Mouse (Mus musculus): Measurements from ENCODE around the gene Cd2. TPM values are rescaled to one million over a fixed set of nuclear protein-coding genes. Genes with fewer than 3 reads are reported as not detected.

The Cd2 gene
- polyA plus RNA-seq, 1 experiment from 2014 or later: not detected

DNA sequence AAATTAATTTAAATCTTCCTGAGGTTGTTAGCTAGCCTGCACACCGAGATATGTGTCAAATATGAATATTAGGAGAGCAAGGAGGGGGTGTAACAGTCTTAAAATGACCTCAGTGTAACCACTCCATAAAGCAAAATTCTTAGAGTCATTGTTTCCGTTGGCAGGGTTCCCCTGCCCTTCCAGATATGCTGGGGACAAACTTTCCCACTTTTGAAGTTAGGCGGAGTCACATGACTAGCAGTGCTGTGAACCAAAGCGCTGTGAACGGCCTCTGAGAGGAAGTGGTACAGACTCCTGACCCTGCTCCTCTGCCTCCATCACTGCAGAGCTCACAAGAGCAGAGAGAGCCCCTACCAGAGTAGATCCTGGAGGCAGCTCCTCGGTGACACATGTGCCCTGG, 49.0 kb downstream of the Cd2 start:
- Histone ChIP-seq H3K4me1 (replicated peaks) (no peaks in the 10 kb centered on the region), H3K9me3 (replicated peaks) (no peaks in the 10 kb centered on the region), H3K4me3 (replicated peaks) (no peak overlapping the region), H3K27me3 (no peaks in the 10 kb centered on the region), H3K36me3 (no peaks in the 10 kb centered on the region), H3K9ac (no peak overlapping the region), H3K4me2 (no peak overlapping the region), H3K27ac (no peak overlapping the region)
- no peak for ATAC-seq (ENCODE audit: low read depth)
- WGBS (ENCODE audit: insufficient replicate concordance): 56% methylated on average over 6 of the region's 6 CpGs
- no peak for DNase-seq

DNA sequence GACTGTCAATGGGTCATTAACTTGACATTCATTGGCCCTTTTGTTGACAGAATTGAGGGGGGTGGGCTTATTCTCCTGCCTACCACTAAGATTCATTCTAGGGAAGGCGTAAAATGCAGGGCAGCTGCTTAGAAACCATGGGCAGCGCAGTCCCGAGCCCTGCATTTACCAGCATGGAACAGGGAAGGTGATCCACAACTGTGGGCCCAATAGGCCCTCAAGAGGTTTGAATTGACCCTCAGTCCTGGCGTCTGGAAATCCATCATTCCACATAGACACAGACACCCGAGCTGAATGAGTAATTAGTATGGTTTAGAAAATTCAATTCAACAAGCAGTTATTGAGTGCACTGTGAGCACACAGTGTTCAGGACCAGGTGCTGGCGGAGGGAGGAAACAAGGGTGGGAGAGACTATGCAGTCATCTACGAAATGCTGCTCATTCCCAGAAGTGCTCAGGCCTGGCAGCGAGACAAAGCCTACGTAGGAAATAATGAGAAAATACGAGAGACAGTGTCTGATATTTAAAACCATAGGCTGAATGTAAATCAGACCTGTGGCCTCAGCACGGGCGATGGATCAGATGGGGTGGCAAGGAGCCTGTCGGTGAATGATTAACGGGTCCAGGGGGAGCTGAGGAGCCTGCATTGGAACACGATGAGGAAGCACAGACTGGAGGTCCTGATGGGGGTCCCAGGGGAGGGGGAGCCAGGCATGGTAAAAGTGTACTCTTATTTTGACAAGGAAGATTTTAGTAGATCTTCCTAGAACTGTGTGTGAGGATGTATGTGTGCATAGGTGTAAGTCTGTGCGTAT, 50.5 kb downstream of the Cd2 start:
- H3K27me3 ChIP-seq: no peaks in the 10 kb centered on the region
- 58% methylated on average over 16 of the region's 16 CpGs for WGBS (ENCODE audit: insufficient replicate concordance)
- no peak overlapping the region for H3K27ac ChIP-seq
- no peaks in the 10 kb centered on the region for H3K9me3 ChIP-seq (replicated peaks)
- no peak overlapping the region for H3K4me2 ChIP-seq
- no peak overlapping the region for H3K9ac ChIP-seq
- H3K4me1 ChIP-seq (replicated peaks): no peaks in the 10 kb centered on the region
- no peak for DNase-seq
- H3K36me3 ChIP-seq: no peaks in the 10 kb centered on the region
- H3K4me3 ChIP-seq (replicated peaks): no peak overlapping the region
- ATAC-seq (ENCODE audit: low read depth): no peak

DNA sequence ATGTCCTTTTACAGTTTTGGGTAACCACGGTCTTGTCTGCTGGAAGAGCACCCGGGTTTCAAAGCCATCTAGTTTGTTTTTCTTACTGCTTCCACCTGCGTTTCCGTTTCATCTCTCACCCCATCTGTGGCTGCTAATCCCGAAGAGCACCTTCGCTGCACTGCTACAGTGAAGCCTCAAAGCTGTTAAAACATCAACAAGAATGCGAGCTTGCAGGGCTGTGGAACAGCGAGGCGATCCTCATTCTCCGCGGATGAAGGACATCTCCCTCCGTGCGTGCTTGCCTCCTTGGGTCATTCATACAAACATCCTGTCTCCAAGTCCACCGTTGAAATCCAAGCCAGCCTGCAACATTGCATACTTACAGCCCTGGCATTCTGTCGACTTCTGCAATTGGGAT, 51.5 kb downstream of the Cd2 start:
- H3K9me3 ChIP-seq (replicated peaks): no peaks in the 10 kb centered on the region
- H3K4me1 ChIP-seq (replicated peaks): no peaks in the 10 kb centered on the region
- H3K9ac ChIP-seq: no peak overlapping the region
- 45% methylated on average over 15 of the region's 15 CpGs for WGBS (ENCODE audit: insufficient replicate concordance)
- no peak overlapping the region for H3K27ac ChIP-seq
- no peaks in the 10 kb centered on the region for H3K36me3 ChIP-seq
- DNase-seq: no peak
- no peak overlapping the region for H3K4me2 ChIP-seq
- H3K27me3 ChIP-seq: no peaks in the 10 kb centered on the region
- H3K4me3 ChIP-seq (replicated peaks): no peak overlapping the region
- ATAC-seq (ENCODE audit: low read depth): no peak

DNA sequence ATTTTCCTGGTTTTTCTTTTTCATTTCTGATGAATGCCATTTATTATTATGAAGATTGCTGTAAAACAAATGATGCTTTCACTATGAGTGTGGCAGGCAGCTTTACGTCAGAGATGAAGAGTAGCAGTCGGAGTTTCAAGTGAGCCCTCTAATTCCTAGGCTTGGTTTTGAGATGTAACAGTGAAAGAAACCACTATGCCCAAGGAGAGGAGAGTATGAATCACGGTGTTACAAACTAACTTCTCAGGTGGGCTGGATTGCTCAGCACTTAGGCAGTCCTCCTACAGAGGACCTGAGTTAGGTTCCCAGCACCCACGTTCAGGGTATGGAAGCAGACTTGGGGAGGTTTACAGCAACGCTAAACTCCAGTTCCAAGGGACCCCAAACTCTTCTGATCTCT, 52.4 kb downstream of the Cd2 start:
- ATAC-seq (ENCODE audit: low read depth): no peak
- Histone ChIP-seq H3K9me3 (replicated peaks) (no peaks in the 10 kb centered on the region), H3K4me1 (replicated peaks) (no peaks in the 10 kb centered on the region), H3K4me3 (replicated peaks) (no peak overlapping the region), H3K27ac (no peak overlapping the region), H3K36me3 (no peaks in the 10 kb centered on the region), H3K4me2 (no peak overlapping the region), H3K9ac (no peak overlapping the region), H3K27me3 (no peaks in the 10 kb centered on the region)
- WGBS (ENCODE audit: insufficient replicate concordance): 70% methylated on average over 5 of the region's 5 CpGs
- no peak for DNase-seq

DNA sequence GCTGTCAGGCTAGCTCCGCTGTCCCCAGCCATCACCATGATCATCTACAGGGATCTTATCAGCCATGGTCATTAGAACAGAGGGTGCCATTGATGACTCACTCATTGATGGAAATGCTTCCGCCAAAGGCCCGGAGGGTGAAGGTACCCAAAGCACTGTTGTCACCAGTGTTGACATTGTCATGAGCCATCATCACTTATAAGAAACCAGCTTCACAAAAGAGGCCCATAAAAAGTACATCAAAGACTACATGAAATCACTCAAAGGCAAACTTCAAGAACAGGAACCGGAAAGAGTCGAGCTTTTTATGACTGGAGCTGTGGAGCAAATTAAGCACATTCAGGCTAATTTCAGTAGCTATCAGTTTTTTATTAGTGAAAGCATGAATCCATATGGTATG, 54.3 kb downstream of the Cd2 start:
- Histone ChIP-seq H3K27me3 (no peaks in the 10 kb centered on the region), H3K27ac (no peak overlapping the region), H3K4me1 (replicated peaks) (no peaks in the 10 kb centered on the region), H3K36me3 (no peaks in the 10 kb centered on the region), H3K4me2 (no peak overlapping the region), H3K9ac (no peak overlapping the region), H3K9me3 (replicated peaks) (no peaks in the 10 kb centered on the region), H3K4me3 (replicated peaks) (no peak overlapping the region)
- ATAC-seq (ENCODE audit: low read depth): no peak
- DNase-seq: no peak
- 75% methylated on average over 5 of the region's 5 CpGs for WGBS (ENCODE audit: insufficient replicate concordance)

DNA sequence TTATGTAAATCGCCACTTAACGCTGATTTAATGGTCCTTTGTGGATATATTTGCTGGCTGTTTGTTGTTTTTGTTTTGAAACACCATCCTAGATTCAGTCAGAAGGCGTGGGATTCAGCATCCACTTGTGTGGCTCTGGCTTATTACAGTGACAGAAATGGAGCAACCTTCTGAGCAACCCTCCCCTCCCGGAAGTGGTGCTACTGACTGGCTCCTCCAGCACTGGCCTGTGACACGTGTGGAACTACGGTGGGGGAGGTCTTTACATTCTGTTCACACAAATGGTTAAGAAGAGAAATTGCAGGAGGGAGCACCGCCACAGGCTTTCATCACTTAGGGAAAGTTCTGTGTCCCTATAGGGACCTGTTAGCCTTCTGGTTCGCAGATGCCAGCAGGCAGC, 55.2 kb downstream of the Cd2 start:
- DNase-seq: no peak
- H3K9ac ChIP-seq: no peak overlapping the region
- H3K4me2 ChIP-seq: no peak overlapping the region
- no peaks in the 10 kb centered on the region for H3K4me1 ChIP-seq (replicated peaks)
- no peak for ATAC-seq (ENCODE audit: low read depth)
- H3K4me3 ChIP-seq (replicated peaks): no peak overlapping the region
- WGBS (ENCODE audit: insufficient replicate concordance): 48% methylated on average over 8 of the region's 8 CpGs
- H3K9me3 ChIP-seq (replicated peaks): no peaks in the 10 kb centered on the region
- no peak overlapping the region for H3K27ac ChIP-seq
- no peaks in the 10 kb centered on the region for H3K36me3 ChIP-seq
- no peaks in the 10 kb centered on the region for H3K27me3 ChIP-seq

DNA sequence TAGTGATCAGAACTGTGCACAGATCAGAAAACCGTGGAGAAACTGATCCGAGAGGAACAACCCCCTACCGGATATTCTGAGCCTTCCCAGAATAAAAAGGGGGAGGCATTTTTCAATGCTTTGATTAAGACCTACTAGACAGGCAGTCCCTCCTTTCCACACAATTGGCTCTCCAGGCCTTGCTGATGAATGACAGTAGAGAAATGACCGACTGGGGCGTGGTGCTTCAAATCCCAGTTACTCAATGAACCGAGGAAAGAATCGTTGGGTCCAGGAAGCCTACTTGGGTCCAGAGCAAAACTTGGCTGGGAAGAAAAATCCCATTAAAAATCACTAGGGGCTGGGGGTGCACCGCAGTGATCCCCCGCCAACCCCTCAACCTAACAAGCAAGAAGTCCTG, 57.5 kb downstream of the Cd2 start:
- ATAC-seq (ENCODE audit: low read depth) (no peak), DNase-seq (no peak)
- H3K27me3 ChIP-seq: no peaks in the 10 kb centered on the region
- H3K27ac ChIP-seq: no peak overlapping the region
- 74% methylated on average over 9 of the region's 9 CpGs for whole genome bisulfite sequencing (ENCODE audit: insufficient replicate concordance)
- H3K4me1 ChIP-seq (replicated peaks): no peaks in the 10 kb centered on the region
- H3K36me3 ChIP-seq: no peaks in the 10 kb centered on the region
- no peak overlapping the region for H3K4me3 ChIP-seq (replicated peaks)
- no peak overlapping the region for H3K9ac ChIP-seq
- no peak overlapping the region for H3K4me2 ChIP-seq
- H3K9me3 ChIP-seq (replicated peaks): no peaks in the 10 kb centered on the region

DNA sequence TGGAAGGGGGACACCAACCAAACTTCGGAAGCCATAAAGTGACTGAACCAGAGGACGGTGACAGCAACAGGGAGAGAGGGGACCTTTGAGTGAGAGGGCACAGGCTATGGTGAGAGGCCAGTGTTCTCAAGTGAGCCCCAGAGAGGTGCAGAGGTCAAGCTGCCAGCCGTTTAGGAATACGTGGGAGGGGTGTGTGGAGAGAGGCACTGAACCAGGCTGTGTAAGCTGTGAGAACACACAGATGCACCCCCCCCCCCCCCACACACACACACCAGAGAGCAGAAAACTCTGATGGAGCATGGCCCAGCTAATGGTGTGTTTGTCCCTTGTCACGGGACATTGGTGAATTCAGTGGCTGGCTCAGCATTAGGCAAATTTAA, 58.2 kb downstream of the Cd2 start:
- no peak overlapping the region for H3K4me3 ChIP-seq (replicated peaks)
- DNase-seq (no peak), ATAC-seq (ENCODE audit: low read depth) (no peak)
- no peaks in the 10 kb centered on the region for H3K9me3 ChIP-seq (replicated peaks)
- no peaks in the 10 kb centered on the region for H3K36me3 ChIP-seq
- no peaks in the 10 kb centered on the region for H3K4me1 ChIP-seq (replicated peaks)
- no peak overlapping the region for H3K9ac ChIP-seq
- H3K27ac ChIP-seq: no peak overlapping the region
- no peak overlapping the region for H3K4me2 ChIP-seq
- 48% methylated on average over 5 of the region's 5 CpGs for WGBS (ENCODE audit: insufficient replicate concordance)
- no peaks in the 10 kb centered on the region for H3K27me3 ChIP-seq

DNA sequence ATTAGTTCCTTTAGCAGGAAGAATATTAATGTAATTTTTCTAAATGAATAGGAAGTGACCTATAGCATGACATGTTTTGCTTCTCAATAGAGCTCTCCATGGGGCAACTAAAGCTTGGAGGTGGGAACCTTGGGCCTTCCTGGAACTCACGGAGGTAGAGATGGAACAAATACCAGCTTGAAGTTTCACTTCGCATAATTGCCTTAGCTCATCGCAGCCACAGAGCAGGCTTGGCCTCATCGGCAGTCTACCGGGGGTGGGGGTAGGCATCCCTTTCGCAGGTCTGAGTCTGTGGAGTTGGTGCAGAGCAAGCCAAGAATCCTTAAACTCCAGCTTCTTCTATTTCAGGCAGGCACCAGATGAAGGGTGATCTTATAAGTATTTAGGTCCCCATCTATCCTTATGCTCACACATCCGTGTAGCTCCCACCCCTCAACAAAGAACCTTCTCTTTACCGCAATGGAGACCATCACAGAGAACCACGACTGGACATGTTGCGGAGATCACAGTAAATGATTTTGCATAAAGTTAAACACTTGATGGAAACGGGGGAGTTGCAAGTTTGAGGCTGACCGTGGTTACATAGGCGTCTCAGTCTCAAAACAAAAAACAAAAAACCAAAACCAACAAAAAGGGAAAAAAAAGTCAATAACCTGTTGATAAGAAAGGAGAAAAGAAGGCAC, 58.7 kb downstream of the Cd2 start:
- no peak overlapping the region for H3K9ac ChIP-seq
- no peaks in the 10 kb centered on the region for H3K9me3 ChIP-seq (replicated peaks)
- no peak overlapping the region for H3K4me2 ChIP-seq
- no peak overlapping the region for H3K4me3 ChIP-seq (replicated peaks)
- no peak for DNase-seq
- WGBS (ENCODE audit: insufficient replicate concordance): 71% methylated on average over 13 of the region's 13 CpGs
- H3K4me1 ChIP-seq (replicated peaks): no peaks in the 10 kb centered on the region
- no peaks in the 10 kb centered on the region for H3K27me3 ChIP-seq
- ATAC-seq (ENCODE audit: low read depth): no peak
- H3K36me3 ChIP-seq: no peaks in the 10 kb centered on the region
- H3K27ac ChIP-seq: no peak overlapping the region

DNA sequence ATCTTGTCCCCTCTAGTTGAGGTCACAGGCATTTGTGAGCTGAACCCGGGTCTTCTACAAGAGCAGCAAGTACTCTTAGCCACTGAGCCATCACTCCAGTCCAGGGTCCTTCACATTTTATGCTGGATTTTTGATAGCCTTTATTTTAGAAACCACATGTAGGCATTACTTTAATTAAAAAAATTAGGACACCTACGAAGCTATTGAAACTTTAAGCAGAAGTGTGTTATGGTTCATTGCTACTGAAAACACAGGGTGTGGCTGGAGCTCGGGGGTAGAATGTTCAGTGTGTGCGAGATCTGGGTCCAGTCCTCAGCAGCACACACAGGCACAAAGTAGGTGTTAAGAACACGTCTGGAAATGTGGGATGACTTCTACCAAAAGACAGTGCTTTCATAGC, 59.7 kb downstream of the Cd2 start:
- no peaks in the 10 kb centered on the region for H3K27me3 ChIP-seq
- DNase-seq (no peak), ATAC-seq (ENCODE audit: low read depth) (no peak)
- no peak overlapping the region for H3K27ac ChIP-seq
- WGBS (ENCODE audit: insufficient replicate concordance): 63% methylated on average over 5 of the region's 5 CpGs
- H3K9me3 ChIP-seq (replicated peaks): no peaks in the 10 kb centered on the region
- no peak overlapping the region for H3K4me3 ChIP-seq (replicated peaks)
- no peak overlapping the region for H3K4me2 ChIP-seq
- H3K4me1 ChIP-seq (replicated peaks): no peaks in the 10 kb centered on the region
- no peaks in the 10 kb centered on the region for H3K36me3 ChIP-seq
- H3K9ac ChIP-seq: no peak overlapping the region

Measured in liver, embryonic 13.5 days (tissue).